Mouse (Mus musculus) heart, postnatal 36 days (tissue): ENCODE measurements around the gene Dnajb13. TPM values are rescaled to one million over a fixed set of nuclear protein-coding genes. Genes with fewer than 3 reads are reported as not detected.
"Not testable (repeated sequence)": the region's sequence is repeated elsewhere in the genome, so short reads cannot be mapped to it uniquely, and the experiment has no call there.

Experiments
- DNase-seq, 2 experiments: peaks; one replicate each; pipeline ENCODE4 v3.0.0; 2021 to 2022
- intact Hi-C: fragments of 180-260 bp; cut with DNase I; formaldehyde crosslinking; loops from one replicate; pipeline ENCODE4 v1.15.1; 2025
- total RNA-seq, 2 experiments: library from RNA; stranded (reverse); gene quantifications; 2 replicates each; pipeline ENCODE4 v1.2.3; 2021

The Dnajb13 gene
- total RNA-seq, 2 experiments from 2014 or later = not detected

- intact Hi-C loops = loop anchor here (1.0 to 5.0 kb wide), 2 partner anchors 28 to 1111 kb away; partner anchors contain the start of gene Gdpd5
- DNase-seq = peak; percentile 91 to 94
Measured at GRCm38 (mm10) chr7:100493117-100493483, 21.7 kb downstream of the Dnajb13 start, which contains the start of gene Ucp2. Gene Ucp2, plus strand, starts transcription at chr7:100493337.

GRCm38 (mm10) chr7:100492391-100493116 lies 22.2 kb downstream of the Dnajb13 start:
- intact Hi-C loops = loop anchor here (1.0 to 5.0 kb wide), 2 partner anchors 27 to 1110 kb away; partner anchors contain the start of gene Gdpd5
- DNase-seq = no peak

DNA sequence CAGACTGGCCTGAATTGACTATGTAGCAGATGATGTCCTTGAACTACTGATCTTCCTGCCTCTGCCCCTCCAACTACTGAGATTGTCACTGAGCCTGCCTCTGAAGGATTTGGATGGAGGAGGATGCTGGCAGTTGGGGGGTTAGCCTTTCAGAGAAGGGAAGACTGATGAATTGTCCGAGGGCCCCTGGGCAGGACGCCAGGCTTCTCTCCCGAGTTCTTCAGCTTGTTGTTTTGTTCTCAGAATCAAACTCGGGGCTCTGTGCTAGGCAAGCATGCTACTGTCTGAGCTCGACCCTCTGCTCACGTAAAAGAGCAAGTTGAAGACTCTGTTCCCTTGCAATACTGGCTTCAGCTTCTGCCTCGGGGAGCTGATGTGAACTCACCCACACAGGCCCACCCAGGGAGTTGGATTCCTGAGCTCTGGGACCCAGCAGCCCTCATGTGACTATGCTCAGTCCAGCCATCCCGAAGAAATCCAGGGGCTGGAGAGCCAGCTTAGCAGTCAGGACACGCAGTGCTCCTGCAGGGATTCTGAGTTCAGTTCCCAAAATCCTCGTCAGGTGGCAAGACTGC lies 26.2 kb downstream of the Dnajb13 start:
- no peak for DNase-seq
- intact Hi-C loops = no loop called here

DNA sequence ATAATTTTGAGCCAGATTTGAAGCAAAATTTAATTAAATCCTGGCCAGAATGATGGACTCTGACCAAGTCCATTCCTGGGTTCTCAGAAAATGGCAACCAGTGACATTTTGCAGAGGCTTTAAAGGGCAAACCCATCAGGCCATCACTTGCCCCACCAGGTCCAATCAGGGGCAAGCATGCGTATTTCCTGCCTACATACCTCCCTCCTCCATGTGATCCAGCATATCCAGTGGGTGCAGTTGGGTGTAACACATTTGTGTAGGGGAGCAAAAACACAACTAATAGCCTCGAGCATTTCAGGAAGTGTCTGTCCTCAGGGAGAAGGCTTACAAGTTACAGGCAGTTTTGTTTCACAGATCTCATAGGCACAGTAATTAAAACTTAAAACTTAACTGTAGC lies 27.5 kb downstream of the Dnajb13 start:
- DNase-seq = no peak
- intact Hi-C loops = no loop called here

DNA sequence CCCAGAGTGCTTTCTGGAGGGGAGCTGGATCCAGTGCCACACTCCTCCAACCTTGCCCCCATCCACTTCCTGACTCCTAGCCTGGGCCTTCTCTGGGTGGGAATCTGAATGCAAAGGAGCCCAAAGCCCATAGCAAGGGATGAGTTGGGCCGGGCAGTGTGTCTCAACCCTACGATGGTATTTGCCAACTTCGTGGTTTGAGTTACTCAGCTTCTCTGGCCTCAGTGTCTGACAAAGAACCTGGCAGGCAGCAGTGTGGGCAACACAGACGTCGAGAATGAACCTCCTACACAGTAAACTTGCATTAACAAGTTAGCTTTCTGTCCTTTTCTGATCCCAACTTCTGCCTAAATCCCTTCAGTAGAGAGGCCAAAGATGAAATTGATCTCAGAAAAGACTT lies 30.3 kb downstream of the Dnajb13 start:
- DNase-seq = no peak
- intact Hi-C loops = no loop called here

DNA sequence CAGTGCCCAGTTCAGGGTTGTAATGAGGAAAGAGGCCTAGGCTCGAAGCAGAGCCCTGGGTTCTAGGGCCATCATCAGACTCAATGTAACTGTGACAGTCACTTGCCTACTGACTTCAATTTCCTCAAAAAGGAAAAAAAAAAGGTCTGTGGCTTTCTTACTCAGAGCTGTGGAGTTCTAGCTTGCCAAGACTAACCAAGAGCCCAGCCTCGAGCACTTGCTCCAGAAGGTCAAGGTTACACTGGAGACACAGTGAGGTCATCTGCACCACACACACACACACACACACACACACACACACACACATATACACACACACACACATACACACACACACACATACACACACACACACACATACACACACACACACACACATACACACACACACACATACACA lies 32.7 kb downstream of the Dnajb13 start:
- intact Hi-C loops, DNase-seq: not testable (repeated sequence)

- DNase-seq = no peak
- intact Hi-C loops = no loop called here
Measured at GRCm38 (mm10) chr7:100480175-100480574, 34.6 kb downstream of the Dnajb13 start.

- intact Hi-C loops = no loop called here
- DNase-seq = no peak
Measured at GRCm38 (mm10) chr7:100479823-100480164, 35.0 kb downstream of the Dnajb13 start.

GRCm38 (mm10) chr7:100479100-100479822 lies 35.5 kb downstream of the Dnajb13 start:
- no peak for DNase-seq
- intact Hi-C loops = no loop called here

DNA sequence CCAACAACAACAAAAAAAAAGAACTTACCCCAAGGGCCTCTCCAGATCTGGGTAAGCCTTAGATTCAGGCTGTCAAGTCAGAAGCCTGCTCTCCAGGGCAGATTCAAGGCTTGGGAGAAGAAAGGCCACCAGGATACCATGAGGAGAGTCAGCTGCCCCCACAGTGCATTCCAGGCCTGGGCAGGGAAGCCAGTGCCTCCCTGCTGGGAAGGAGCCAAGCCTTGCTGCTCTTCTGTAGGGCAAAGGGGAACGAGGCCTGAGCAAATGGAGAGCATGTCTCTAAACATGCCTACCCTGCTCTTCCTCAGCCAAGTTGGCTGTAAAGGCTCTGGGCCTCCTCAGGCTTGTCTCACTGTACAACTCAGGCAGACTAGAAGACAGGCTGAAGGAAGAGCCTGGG lies 40.1 kb downstream of the Dnajb13 start:
- DNase-seq = peak; percentile 62 to 71
- intact Hi-C loops = no loop called here

DNA sequence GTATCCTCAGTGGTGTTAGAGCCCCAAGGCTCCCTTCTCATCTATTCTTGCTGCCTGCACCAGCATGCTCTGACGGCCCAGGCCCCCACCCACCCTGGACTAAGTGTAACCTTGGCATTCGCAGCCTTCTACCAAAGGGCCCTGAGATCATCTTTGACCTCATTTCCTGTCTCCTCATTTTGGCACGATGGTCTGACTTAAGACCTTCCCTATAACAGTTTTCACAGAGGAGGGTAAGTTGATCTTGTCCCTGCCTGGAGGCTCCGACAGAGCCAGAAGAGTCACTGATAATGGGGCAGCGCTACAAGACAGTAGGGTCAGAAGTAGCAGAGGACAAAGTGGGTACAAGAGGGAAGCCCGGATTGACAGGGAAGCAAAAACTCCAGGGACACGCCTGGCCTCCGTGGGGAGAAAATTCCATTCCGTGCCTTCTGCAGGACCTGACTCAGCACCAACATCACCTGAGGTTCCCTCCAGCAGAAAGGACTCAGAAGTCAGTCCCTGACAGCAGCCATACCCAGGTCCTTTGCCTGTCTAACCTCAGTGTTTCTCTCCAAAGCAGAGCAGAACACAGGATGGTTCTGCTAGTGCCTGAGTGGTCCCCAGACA lies 40.8 kb downstream of the Dnajb13 start:
- DNase-seq = no peak
- intact Hi-C loops = no loop called here

- intact Hi-C loops = no loop called here
- peak; percentile 32 to 54 for DNase-seq
Measured at GRCm38 (mm10) chr7:100472777-100473176, 42.0 kb downstream of the Dnajb13 start, which contains the start of gene Ucp3. Gene Ucp3, plus strand, starts transcription at chr7:100472990.

DNA sequence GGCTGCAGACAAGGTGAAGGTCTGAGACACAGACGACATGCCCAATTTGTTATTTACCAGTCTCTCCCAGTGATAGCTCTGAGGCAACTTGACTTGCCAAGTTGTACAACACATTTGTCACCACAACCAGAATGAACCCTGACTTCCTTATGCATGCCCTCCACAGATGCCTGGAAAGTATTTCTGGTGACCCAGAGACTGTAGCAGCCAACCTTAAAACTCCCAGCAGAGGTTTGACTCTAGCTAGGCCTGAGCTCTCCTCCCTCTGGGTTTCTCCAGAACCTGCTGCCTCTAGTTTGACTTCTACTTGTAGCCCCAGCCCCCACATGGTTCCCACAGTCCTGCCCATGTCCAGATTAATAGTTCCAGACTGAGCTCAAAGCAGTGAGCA lies 43.4 kb downstream of the Dnajb13 start:
- no peak for DNase-seq
- intact Hi-C loops = no loop called here

DNA sequence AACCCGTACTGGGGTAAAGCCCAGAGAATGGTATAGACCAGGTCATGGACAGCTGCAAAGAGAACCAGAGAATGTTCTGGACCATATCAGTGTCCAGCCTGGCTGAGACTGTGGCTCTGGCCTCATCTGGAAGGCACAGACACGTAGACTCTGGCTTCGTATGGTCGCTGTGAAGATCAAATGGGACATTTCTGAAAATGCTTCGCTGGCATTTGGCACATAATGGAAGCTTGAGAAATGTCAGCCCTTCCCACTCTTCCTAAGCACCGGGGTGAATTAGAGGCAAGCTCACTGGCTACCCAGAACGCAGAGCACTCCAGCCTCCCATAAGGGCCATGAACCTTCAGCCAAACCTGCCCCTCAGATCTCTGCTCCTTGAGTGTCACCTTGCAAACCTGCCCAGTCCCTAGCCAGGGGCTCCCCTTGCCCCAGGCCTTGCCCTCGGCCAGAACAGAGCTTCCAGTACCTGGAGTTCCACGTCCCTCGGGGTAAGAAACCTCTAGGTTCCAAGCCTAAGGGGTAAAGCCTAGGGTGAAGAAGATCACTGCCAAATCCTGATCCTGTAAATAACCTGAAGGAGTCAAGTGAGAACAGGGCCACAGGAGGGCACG lies 43.9 kb downstream of the Dnajb13 start:
- intact Hi-C loops = no loop called here
- no peak for DNase-seq

DNA sequence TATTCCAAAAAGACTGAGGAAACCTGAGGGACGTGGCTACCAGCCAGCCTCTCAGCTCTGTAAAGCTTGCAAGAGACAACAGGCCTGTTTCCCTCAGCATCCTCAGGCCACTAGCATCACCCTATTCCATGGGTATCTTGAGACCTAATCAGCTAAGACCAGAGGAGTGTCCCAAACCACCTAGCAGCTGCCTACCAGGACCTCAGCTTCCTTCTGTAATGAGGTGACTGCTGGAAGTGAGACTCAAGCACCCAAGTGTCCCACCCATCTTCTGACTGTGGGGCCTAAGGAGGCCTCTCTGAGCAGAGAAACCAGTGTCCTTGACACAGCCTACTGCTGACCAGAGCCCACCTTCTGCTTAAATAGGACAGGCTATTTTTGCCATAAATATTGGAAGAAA lies 45.3 kb downstream of the Dnajb13 start:
- intact Hi-C loops = no loop called here
- DNase-seq = no peak

DNA sequence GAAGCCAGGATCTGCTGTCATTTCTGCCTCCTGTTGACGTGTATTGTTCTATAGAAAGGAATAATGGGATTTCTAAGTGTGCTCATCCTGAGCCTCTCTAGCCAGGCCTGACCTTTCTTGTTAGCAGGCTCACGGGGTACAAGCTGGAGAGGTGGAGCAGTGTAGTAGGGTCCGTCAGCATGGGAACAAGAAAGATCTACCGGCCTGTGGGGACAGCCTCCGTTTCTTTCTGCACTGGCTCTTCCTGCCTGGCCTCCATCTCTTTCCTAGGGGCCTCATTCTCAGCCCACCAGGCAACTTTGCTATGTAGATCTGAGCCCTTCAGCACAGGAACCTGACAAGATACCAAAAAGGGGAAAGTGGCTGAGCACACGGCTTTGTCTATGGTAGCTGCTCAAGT lies 46.0 kb downstream of the Dnajb13 start:
- no peak for DNase-seq
- intact Hi-C loops = no loop called here

DNA sequence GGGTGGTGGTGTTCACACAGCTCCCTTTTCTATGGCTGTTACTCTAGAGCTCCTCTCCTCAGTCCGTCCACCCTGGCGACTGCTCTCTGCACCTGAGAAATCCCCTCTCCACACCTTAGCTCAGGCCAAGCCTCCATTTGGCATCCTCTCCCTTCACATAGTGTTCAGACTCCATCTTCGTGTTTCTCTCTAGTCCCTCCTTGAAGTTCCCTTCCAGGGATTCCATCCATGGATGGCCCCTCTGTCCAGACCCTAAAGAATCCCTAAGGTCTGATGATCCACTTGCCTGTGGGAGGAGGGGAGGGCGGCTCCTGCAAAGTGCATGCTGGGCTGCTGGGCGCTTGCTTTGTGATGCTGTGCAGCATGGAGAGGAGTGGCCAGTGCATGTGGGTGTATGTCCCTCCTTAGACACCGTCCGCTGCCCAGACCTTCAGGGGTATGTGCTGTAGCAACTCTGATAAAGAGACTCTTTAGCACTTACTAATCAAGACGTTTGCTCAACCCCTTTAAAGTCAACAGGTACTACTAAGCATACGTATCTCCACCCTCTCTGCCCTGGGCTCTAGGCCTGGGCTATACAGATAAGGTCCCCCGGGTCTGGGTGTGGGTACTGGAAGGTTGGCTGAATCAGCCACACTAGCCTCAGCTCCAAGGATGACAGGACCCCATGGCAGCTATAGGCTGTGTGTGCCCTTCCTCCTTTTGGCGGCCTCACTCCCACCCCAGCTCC lies 47.8 kb downstream of the Dnajb13 start:
- DNase-seq = no peak
- intact Hi-C loops = no loop called here

DNA sequence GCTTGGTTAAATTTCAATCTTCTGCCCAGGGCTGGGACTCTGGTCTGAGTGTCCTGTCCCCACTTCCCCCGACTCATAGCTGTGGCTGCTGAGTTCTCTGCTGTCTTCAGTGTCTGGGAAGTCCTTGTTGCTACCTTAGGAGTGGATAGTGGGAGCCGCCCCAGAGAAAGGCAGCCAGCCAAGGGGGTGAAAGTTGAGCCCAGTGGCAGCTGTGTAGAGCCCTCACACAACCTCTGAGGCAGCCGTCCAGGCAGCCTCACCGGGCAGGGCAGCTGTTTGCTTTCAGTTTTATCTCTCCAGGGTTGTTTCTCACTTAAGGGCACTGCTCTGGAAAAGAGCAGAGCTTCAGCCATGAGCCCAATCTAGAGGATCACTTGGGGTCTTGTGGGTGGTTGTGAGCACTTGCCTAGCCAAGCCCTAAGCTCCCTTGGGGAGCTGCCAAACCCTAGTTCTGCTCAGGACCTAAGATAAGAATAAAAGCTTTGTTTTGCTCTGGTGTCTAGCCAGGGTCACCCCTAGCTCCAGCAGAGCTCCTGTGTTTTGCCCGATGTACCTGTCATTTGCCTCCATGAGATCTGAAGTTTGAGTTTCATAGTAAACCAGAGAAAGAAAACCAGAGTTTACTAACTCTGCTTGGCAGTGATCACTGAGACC lies 49.0 kb downstream of the Dnajb13 start:
- intact Hi-C loops = loop anchor here (1.0 to 2.0 kb wide), 2 partner anchors 28 to 35 kb away; partner anchors contain the start of gene Ucp2
- peak; percentile 89 to 91 for DNase-seq

DNA sequence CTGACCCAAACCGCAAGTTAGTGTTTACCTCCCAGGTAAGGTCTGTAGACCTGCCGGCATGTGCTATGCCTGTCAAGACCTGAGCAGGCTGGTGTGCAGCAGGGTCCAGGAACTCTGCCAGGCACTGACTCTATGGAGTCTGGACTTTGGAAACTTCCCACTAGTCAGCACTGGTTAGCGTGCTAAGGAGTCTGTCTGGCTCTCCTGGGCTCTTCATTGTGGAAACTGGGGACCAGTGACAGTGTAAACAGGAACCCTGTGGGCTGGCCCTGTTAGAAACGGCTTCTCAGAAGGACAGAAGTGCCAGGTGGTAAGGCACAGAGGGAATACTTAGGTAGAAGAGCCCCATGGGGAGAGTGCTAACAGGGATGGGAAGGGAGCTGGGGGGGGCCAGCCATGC lies 49.5 kb downstream of the Dnajb13 start:
- intact Hi-C loops = loop anchor here (1.0 to 2.0 kb wide), 2 partner anchors 28 to 34 kb away; partner anchors contain the start of gene Ucp2
- DNase-seq = no peak
